Mouse (Mus musculus) embryonic facial prominence, embryonic 11.5 days (tissue): ENCODE results near the gene Glt1d1. TPM values are rescaled to one million over a fixed set of nuclear protein-coding genes. Genes with fewer than 3 reads are reported as not detected.

Experiments
- ATAC-seq: fragments of 200-750 bp; cut with Nextera tagmentation; replicated peaks from 2 replicates; pipeline ENCODE4 v1.8.0; 2017; ENCODE audit warnings: low read depth; ENCODE audit not compliant: insufficient number of reproducible peaks, low FRiP score, low TSS enrichment
- DNase-seq: peaks from one replicate; pipeline ENCODE4 v3.0.0-alpha.2; 2015; ENCODE audit warnings: low spot score
- H3K27ac ChIP-seq: fragments of 300-500 bp; sonication (generic); replicated peaks from 2 replicates; pipeline ENCODE4 v1.5.1; 2014; ENCODE audit warnings: mild to moderate bottlenecking, low read depth, low read length, control low read depth
- H3K27me3 ChIP-seq: fragments of 300-500 bp; sonication (generic); 2 replicates; pipeline ENCODE4 v1.6.1; 2014; ENCODE audit warnings: mild to moderate bottlenecking, low read length, moderate library complexity, mixed read lengths; ENCODE audit not compliant: control insufficient read depth, insufficient read depth
- H3K36me3 ChIP-seq: fragments of 300-500 bp; sonication (generic); replicated peaks from 2 replicates; pipeline ENCODE4 v1.6.1; 2014; ENCODE audit warnings: low read depth, mild to moderate bottlenecking, low read length, moderate library complexity, mixed read lengths; ENCODE audit not compliant: control insufficient read depth, insufficient read depth
- H3K4me1 ChIP-seq: fragments of 300-500 bp; sonication (generic); 2 replicates; pipeline ENCODE4 v1.6.1; 2014; ENCODE audit warnings: low read length, mixed read lengths; ENCODE audit not compliant: control insufficient read depth, insufficient read depth
- H3K4me2 ChIP-seq: fragments of 300-500 bp; sonication (generic); 2 replicates; pipeline ENCODE4 v1.6.1; 2014; ENCODE audit warnings: low read depth, mild to moderate bottlenecking, control low read depth, low read length, moderate library complexity
- H3K4me3 ChIP-seq: fragments of 300-500 bp; sonication (generic); 2 replicates; pipeline ENCODE4 v1.5.1; 2014; ENCODE audit warnings: low read depth, low read length, control low read depth
- H3K9ac ChIP-seq: fragments of 300-500 bp; sonication (generic); replicated peaks from 2 replicates; pipeline ENCODE4 v1.6.1; 2014; ENCODE audit warnings: mild to moderate bottlenecking, control low read depth, low read length
- H3K9me3 ChIP-seq: fragments of 300-500 bp; sonication (generic); replicated peaks from 2 replicates; pipeline ENCODE4 v1.6.1; 2016; ENCODE audit warnings: mild to moderate bottlenecking, low read length, inconsistent platforms, mixed read lengths; ENCODE audit not compliant: control insufficient read depth
- WGBS: fragments of 180-500 bp; shearing (Covaris S2); extraction: QIAGEN DNeasy Blood & Tissue Kit; methylation state at CpG from one replicate; pipeline ENCODE4 v1.1.7; 2014; 5-methylcytosine and 5-hydroxymethylcytosine counted together
- polyA plus RNA-seq: library from polyadenylated mRNA; unstranded; fragments of >200 nt; fragmentation: Nextera tagmentation; extraction: Ambion mirVana; gene quantifications from 2 replicates; pipeline ENCODE4 v1.2.1, GENCODE M21; 2014

Gene Glt1d1
- polyA plus RNA-seq, 1 experiment from 2014 or later, result 1.3 TPM

DNA sequence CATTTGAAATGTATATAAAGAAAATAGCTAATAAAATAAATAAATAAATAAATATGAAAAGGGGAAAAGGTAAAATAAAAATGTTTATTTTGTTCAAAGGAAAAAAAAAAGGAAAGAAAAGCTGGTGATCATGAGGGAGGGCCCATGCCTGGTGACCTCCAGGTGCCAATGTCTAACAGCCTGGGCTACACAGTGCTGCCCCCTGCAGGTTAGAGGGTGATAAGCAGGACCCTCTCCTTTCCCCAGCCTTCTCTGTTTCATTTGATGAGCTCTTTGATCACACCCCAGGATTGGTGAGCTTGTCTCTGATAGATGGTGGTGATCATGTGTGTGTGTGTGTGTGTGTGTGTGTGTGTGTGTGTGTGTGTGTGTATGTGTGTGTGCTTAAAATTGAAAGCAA lies 17.0 kb downstream of the Glt1d1 start:
- H3K9me3 ChIP-seq, result no peaks in the 10 kb centered on the region
- H3K4me2 ChIP-seq, result no peak overlapping the region
- peak; percentile 19 for DNase-seq
- no peak overlapping the region for H3K9ac ChIP-seq
- no peaks in the 10 kb centered on the region for H3K36me3 ChIP-seq
- H3K27ac ChIP-seq, result no peak overlapping the region
- H3K27me3 ChIP-seq, result no peaks in the 10 kb centered on the region
- no peaks in the 10 kb centered on the region for H3K4me1 ChIP-seq
- no peak overlapping the region for H3K4me3 ChIP-seq
- ATAC-seq, result no peak

- no peaks in the 10 kb centered on the region for H3K9me3 ChIP-seq
- WGBS, result 83% methylated on average over 2 of the region's 2 CpGs
- H3K27ac ChIP-seq, result no peak overlapping the region
- no peaks in the 10 kb centered on the region for H3K27me3 ChIP-seq
- H3K36me3 ChIP-seq, result no peaks in the 10 kb centered on the region
- no peak overlapping the region for H3K4me3 ChIP-seq
- H3K9ac ChIP-seq, result no peak overlapping the region
- no peaks in the 10 kb centered on the region for H3K4me1 ChIP-seq
- ATAC-seq (no peak), DNase-seq (no peak)
- H3K4me2 ChIP-seq, result no peak overlapping the region
These were observed 26.2 kb downstream of the Glt1d1 start for GRCm38 (mm10) chr5:127658257-127658656.

GRCm38 (mm10) chr5:127659312-127659711 lies 27.2 kb downstream of the Glt1d1 start:
- Histone ChIP-seq H3K4me3 (no peak overlapping the region), H3K4me2 (no peak overlapping the region), H3K4me1 (no peaks in the 10 kb centered on the region), H3K27me3 (no peaks in the 10 kb centered on the region), H3K9me3 (no peaks in the 10 kb centered on the region), H3K9ac (no peak overlapping the region), H3K36me3 (no peaks in the 10 kb centered on the region), H3K27ac (no peak overlapping the region)
- no peak for ATAC-seq
- DNase-seq, result no peak
- WGBS, result 83% methylated on average over 3 of the region's 3 CpGs

- H3K27ac ChIP-seq, result no peak overlapping the region
- no peak for DNase-seq
- no peaks in the 10 kb centered on the region for H3K9me3 ChIP-seq
- H3K4me1 ChIP-seq, result no peaks in the 10 kb centered on the region
- H3K4me3 ChIP-seq, result no peak overlapping the region
- H3K4me2 ChIP-seq, result no peak overlapping the region
- H3K9ac ChIP-seq, result no peak overlapping the region
- ATAC-seq, result no peak
- no peaks in the 10 kb centered on the region for H3K36me3 ChIP-seq
- WGBS, result 80% methylated on average over 5 of the region's 5 CpGs
- H3K27me3 ChIP-seq, result no peaks in the 10 kb centered on the region
These were observed 28.2 kb downstream of the Glt1d1 start for GRCm38 (mm10) chr5:127660267-127660666.

- Histone ChIP-seq H3K4me2 (no peak overlapping the region), H3K27me3 (no peaks in the 10 kb centered on the region), H3K4me1 (no peaks in the 10 kb centered on the region), H3K9ac (no peak overlapping the region), H3K36me3 (no peaks in the 10 kb centered on the region), H3K4me3 (no peak overlapping the region), H3K27ac (no peak overlapping the region), H3K9me3 (no peaks in the 10 kb centered on the region)
- ATAC-seq (no peak), DNase-seq (no peak)
- WGBS, result 94% methylated on average over 5 of the region's 5 CpGs
These were observed 28.9 kb downstream of the Glt1d1 start for GRCm38 (mm10) chr5:127660979-127661378.

- H3K9me3 ChIP-seq, result no peaks in the 10 kb centered on the region
- 87% methylated on average over 8 of the region's 8 CpGs for WGBS
- H3K4me1 ChIP-seq, result no peaks in the 10 kb centered on the region
- DNase-seq (no peak), ATAC-seq (no peak)
- no peak overlapping the region for H3K27ac ChIP-seq
- H3K36me3 ChIP-seq, result no peaks in the 10 kb centered on the region
- H3K4me2 ChIP-seq, result no peak overlapping the region
- H3K27me3 ChIP-seq, result no peaks in the 10 kb centered on the region
- H3K4me3 ChIP-seq, result no peak overlapping the region
- no peak overlapping the region for H3K9ac ChIP-seq
These were observed 41.9 kb downstream of the Glt1d1 start for GRCm38 (mm10) chr5:127673913-127674312.

- no peak overlapping the region for H3K9ac ChIP-seq
- 90% methylated on average over 2 of the region's 2 CpGs for WGBS
- H3K27ac ChIP-seq, result no peak overlapping the region
- no peaks in the 10 kb centered on the region for H3K4me1 ChIP-seq
- ATAC-seq (no peak), DNase-seq (no peak)
- no peaks in the 10 kb centered on the region for H3K27me3 ChIP-seq
- H3K4me2 ChIP-seq, result no peak overlapping the region
- no peaks in the 10 kb centered on the region for H3K9me3 ChIP-seq
- H3K4me3 ChIP-seq, result no peak overlapping the region
- H3K36me3 ChIP-seq, result no peaks in the 10 kb centered on the region
These were observed 45.5 kb downstream of the Glt1d1 start for GRCm38 (mm10) chr5:127677561-127677960.

DNA sequence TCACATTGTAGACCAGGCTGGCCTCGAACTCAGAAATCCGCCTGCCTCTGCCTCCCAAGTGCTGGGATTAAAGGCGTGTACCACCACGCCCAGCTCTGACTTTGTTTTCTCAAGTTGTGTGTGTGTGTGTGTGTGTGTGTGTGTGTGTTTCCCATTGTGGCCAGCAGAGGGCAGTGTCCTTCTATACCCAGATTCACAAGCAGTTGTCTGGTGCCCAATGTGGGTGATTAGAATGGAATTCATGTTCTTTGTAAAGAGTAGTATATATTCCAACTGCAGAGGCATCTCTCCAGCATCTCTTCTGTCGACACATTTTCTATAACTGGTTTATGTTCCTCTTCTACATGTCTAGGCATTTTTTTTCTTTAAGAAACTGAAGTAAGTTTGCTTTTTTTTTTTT lies 46.4 kb downstream of the Glt1d1 start:
- H3K9ac ChIP-seq, result no peak overlapping the region
- no peaks in the 10 kb centered on the region for H3K9me3 ChIP-seq
- H3K36me3 ChIP-seq, result no peaks in the 10 kb centered on the region
- no peak overlapping the region for H3K27ac ChIP-seq
- DNase-seq, result no peak
- no peaks in the 10 kb centered on the region for H3K27me3 ChIP-seq
- H3K4me1 ChIP-seq, result no peaks in the 10 kb centered on the region
- no peak overlapping the region for H3K4me2 ChIP-seq
- no peak overlapping the region for H3K4me3 ChIP-seq
- no peak for ATAC-seq
- 92% methylated on average over 5 of the region's 5 CpGs for WGBS
